Mouse (Mus musculus): ENCODE data around the gene Me3.

Me3 gene

DNA sequence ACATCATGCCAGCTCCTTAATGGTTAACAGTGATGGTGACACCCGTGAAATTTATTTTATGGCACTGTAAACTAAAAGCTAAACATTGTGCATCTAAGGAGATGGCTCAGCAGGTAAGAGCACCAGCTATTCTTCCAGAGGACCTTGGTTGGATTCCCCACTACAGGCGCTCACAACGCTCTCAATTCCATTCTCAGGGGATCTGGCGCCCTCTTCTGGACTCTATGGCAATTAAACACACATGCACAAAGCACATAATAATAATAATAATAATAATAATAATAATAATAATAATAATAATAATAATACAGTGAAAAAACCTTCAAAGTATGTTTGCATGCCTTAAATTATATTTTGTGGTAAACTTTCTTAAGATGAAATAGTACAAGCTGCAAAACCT, 259.7 kb downstream of the Me3 start:
- no peak for DNase-seq (ENCODE audit: low read depth, low spot score)

DNA sequence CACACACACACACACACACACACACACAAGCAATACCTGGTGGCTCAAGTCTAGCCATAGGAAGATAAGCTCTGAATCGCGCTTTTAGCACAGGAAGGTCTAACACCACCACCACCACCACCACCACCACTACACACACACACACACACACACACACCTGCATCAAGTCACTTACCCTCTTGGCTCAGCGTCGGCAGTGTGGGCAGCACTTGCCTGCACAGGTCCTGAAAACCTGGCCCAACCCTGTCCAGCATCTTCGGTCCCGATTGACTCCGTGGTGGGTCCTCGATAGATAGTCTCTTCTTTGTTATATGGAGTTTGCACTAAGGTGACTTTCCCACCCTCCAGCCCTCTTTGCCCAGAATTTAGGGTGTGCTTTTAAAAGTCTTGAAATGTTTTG, 270.8 kb downstream of the Me3 start:
- DNase-seq (ENCODE audit: low read depth, low spot score) = no peak

DNA sequence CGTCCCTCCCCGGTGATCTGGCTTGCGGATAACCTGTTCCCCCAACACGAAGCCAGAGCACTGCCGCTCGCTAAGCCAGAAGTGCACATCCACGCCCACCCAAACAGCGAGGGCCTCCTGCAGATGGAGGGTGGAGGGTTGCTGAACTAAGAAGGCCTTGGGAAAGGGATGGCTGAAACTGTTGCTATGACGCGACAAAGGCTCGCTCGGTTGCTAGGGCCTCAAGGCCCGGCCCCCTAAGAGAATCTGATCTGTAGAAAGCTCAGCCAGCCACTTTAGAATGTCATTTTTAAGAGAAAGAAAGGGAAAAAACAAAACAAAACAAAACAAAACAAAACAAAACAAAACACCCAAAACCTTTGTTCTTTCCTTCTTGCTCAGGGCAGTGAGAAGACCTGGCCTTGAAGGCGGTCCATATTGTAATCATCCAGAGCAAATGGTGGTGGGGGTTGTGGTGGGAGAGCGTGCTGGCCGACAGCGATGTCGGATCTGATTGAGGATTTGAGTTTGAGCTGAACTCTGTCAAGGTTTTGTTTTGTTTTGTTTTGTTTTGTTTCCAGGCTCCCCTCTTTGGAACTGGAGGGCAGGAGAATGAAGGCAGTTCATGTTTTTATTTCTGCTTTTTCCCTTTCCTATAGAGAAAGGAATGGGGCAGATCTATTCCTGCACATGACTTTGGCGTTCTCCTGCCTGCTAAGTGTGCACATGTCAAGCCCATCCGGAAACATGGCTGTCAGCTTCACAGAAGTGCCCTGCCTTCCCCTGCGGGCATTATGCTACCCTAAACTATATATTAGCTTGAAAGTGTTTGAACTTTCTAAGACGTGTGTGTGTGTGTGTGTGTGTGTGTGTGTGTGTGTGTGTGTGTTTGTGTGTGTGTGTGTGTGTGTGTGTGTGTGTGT, 271.5 kb downstream of the Me3 start, which contains the start of gene Ccdc81:
Gene Ccdc81 (minus strand): TSS at position 188 of the 902 bp plus-strand sequence.
- no peak for DNase-seq (ENCODE audit: low read depth, low spot score)

Measured in brain, embryonic 18.5 days (tissue).